Mouse (Mus musculus) c-Kit-positive CD71-positive TER-119-positive erythroid progenitor cells, embryonic 14.5 days (primary cell): ENCODE measurements around the gene Tcf7l2.
A peak's percentile ranks its signal among the peaks of the same experiment; 100 is the strongest.

ENCODE experiments used
- DNase-seq: peaks from one replicate; pipeline ENCODE4 v3.0.0-alpha.2; 2013; ENCODE audit warnings: low spot score

Tcf7l2 gene

DNA sequence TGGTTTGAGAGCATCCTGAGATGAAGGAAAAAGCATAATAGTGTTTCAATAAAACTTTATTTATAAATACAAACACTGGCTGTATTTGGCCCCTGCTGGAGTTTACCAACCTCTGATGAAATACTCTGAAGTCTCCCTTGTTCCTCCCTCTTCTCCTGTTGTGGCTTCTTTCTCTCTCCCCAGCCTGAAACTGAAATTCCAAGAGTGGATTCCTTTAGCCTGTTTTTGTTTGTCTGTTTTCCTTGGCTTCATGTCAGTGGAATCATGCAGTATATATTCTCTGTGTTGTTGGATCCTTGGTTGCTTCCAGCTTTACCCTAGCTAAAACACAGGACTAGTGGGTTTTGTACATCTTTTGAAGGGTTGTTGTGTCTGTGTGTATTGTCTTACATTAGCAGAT lies 16.5 kb downstream of the Tcf7l2 start:
- no peak for DNase-seq

- no peak for DNase-seq
Measured at GRCm38 (mm10) chr19:55759006-55759405, 17.4 kb downstream of the Tcf7l2 start.

- DNase-seq, result no peak
Measured at GRCm38 (mm10) chr19:55761086-55761485, 19.5 kb downstream of the Tcf7l2 start.

DNA sequence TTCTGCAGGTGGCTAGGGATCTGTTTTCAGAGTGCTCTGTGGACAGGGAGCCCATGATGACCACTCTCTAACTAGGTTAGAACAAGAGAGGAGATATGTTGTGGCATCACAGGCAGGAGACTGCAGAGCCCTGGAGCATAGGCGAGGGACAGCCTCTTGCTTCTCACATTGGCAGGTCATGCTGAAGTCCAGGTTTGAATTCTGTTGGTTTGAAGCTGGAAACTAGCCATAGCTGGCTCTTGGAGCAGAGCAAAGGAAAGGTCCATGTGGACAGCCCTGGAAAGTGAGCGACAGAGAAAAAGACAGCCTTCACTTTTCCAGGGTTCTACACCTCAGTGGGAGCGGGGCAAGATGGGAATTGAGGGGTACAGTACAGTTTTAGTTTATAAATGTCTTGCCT lies 20.6 kb downstream of the Tcf7l2 start:
- DNase-seq, result no peak

DNA sequence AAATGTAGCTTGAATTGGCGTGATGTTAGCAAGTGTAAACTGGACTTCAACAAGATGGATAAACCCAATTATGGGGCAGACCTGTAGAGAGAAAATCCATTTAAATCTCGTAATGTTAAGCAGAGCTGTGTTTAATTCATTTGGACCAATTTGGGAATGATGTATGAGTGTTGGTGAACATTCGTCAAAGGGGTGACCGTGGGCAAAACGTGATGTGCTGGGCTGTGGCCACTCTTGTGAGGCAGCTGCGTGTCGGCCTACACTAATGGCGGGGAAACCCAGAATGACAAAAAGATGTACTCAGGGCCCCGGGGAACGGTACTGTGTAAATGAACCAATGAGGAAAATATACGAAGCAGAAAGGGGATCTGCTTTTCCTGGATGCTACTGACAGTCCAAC lies 24.2 kb downstream of the Tcf7l2 start:
- no peak for DNase-seq

DNA sequence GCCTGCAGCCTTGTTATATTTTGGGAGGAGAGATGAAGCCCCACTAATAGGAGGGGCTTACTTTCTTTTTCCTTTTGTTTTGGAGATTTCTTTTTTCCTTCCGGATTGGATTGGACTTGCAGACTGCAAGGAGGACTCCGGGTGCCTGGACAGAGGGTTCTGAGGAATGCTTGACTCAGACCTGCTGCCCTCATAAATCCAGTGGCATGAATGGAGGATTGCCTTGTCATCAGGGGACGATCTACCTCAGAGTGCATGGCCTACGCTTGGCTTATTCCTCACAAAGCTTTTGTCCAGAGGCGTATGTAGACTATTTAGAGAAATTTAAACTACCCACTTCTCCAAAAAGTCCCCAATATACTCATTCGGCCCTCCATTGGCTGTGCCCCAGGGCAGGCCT lies 25.5 kb downstream of the Tcf7l2 start:
- no peak for DNase-seq

DNA sequence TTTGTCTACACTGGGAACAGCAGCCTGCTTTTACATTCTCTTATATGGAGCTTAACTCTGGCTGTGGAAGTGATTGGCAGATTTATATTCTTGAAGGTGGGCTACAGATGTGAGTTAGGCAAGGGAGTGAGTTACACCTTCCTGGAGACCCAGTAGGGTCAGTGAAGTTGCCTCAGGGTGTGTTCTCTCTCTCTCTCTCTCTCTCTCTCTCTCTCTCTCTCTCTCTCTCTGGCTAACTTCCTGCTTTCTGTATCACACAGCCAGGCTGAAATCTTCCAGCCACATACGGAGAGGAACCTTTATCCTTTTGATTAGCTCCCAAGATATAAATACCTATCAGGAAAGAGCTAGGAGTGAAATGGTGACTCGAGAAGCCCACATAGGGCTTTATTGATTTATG lies 26.0 kb downstream of the Tcf7l2 start:
- DNase-seq, result no peak

DNA sequence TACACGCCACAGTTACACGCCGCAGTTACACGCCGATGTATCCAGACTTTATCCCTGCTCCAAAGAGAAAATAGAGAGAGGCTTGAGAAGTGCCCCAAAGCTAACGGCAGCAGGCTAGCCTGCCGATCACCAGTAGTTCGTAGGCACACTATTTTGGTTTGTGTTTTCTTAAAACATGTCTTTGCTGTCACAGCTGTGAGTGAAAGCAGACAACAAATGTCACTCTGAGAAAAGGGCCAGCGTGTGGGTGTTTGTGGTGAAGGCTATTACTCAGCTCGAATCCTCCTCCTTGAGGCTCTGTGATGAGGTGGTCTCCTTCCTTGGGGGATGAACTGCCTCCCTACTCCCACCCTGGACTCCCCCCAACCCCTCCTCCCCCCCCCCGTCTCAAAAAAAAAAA lies 26.6 kb downstream of the Tcf7l2 start:
- DNase-seq, result no peak

DNA sequence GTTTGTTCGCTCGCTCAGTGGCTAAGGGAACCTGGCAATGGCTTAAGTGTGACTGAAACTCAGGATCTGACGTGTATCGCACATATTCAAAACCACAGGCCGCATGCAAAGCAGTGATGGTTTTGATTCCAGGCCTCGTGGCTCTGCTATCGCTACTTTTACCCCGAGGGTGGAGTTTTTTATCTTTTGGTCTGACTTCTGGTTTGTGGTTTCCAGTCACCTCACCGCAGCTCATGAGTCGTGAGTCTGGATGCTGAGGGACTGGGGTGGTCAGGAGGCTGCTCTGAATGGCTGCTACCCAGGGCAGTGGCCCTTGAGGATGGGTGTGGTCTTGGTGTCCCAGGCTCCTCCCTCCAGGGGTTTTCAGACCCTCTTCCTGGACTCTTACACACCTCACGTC lies 27.3 kb downstream of the Tcf7l2 start:
- DNase-seq, result no peak

GRCm38 (mm10) chr19:55774334-55774733 lies 32.7 kb downstream of the Tcf7l2 start:
- no peak for DNase-seq

DNA sequence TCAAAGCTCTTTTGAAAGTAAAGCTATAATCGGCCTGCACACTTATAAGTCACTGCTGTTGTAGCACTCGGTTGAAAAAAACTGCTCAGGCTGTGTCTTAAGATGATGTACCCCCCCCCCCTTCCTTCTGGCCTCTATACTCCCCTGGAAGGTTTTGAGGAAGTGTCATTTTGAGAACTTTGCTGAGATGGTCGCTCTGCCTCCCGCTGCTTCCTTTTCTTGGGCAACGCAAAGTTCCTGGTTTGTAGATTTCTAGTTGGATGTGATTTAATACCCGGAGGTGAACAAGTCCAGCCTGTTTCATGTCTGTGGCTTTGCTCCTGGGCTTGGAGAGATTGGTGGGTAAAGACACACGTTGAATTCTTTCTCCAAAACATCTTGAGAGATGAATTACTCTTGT lies 33.2 kb downstream of the Tcf7l2 start:
- DNase-seq, result no peak

DNA sequence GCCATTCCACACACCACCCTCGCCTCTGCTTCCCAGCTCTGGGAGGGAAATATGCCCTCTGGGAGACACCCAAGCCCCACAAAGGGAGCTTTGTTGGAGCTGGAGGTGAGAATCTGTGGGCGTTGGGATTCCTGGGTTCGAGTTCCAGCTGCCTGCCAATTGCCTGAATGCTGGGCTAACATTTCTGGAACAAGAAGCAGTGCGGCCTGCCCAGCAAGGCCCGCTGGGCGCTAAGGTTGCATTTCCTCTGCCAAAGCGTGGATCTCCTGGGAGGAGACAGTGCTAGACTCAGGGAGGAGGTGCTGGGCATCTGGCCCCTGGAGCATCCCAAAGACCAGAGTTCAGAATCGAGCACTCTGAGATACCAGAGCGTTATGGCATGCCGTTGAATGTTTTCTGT lies 38.3 kb downstream of the Tcf7l2 start:
- no peak for DNase-seq

- no peak for DNase-seq
Measured at GRCm38 (mm10) chr19:55781087-55781486, 39.5 kb downstream of the Tcf7l2 start.

DNA sequence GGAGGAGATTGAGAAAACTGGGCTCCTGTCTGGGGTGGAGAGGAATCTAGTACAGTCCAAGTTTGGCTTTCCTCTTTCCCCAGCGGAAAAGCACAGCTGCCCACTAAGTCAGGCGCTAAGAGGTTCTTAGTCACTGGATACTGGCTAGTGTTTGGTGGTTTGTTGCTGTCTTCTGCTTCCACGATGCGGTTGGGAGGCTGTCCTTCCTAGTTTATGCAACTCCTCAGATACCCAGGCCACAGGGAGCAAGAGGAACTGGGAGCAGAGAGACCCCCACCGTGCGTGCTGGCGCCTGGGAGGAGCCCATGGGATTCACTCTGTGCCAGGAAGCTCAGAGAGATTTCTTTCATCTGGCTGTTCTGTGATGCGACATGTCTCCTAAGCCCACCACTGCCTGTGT lies 40.1 kb downstream of the Tcf7l2 start:
- DNase-seq, result no peak

GRCm38 (mm10) chr19:55784796-55785418 lies 43.3 kb downstream of the Tcf7l2 start:
- DNase-seq, result no peak

GRCm38 (mm10) chr19:55787420-55787819 lies 45.8 kb downstream of the Tcf7l2 start:
- DNase-seq, result peak; percentile 6

GRCm38 (mm10) chr19:55788285-55788904 lies 46.8 kb downstream of the Tcf7l2 start:
- DNase-seq, result no peak

DNA sequence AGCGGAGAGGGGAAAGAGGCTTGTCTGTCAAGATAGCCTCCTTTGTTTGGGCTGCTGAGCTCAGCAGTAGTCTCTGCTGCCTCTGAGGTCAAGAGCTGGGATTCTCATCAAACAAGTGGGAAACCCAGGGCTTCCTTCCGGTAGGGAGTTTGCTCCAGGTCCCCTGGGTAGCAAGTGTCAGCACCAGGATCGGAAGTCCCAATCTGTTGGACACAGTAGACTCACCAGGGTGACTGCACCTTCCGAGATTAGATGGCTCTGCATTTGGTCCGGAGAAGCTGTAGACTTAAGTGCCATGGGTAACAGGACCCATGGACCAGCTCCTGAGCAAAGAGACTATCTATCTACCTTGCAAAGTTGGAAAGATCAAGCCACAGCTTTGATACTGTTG lies 47.3 kb downstream of the Tcf7l2 start:
- DNase-seq, result no peak

DNA sequence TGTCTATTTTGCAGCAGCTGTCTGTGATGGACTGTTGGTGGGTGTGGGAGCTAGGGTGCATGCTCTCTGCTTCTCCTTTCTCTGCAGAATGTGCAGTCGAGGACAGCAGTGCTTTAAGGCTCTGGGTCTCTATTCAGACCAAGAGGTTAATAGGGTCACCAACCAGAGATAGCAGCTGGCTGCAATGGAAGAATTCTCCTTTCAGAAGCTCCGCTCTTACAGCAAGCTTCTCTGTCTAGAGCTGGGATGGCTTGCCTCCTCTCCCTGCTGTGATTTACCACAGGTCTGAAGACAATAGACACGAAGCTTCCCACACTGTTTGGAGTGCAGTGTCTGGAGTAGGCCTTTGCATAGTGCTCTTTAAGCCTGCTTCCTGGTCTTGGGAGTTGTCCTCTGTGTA lies 48.2 kb downstream of the Tcf7l2 start:
- DNase-seq, result no peak

DNA sequence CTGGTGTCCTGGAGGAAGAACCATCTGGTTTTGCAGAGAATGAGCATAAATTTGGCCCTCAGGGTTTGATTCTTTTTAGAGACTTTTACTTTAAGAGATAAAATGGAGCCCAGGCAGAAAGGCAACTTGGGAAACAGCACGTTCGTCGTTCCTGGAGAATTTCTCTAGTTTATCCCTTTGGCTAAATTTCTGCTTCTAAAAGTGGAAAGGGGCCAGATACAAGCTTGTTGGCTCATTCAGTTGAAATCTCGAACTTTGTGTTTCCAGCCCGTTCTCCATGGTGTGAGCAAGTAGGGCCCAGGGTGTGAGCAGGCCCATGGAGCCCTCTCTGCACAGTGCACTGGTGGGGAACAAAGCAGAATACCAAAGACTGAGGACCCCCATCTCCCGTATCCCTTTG lies 49.7 kb downstream of the Tcf7l2 start:
- no peak for DNase-seq

GRCm38 (mm10) chr19:55791886-55792285 lies 50.3 kb downstream of the Tcf7l2 start:
- DNase-seq, result no peak

- DNase-seq, result no peak
Measured at GRCm38 (mm10) chr19:55792571-55792970, 51.0 kb downstream of the Tcf7l2 start.

DNA sequence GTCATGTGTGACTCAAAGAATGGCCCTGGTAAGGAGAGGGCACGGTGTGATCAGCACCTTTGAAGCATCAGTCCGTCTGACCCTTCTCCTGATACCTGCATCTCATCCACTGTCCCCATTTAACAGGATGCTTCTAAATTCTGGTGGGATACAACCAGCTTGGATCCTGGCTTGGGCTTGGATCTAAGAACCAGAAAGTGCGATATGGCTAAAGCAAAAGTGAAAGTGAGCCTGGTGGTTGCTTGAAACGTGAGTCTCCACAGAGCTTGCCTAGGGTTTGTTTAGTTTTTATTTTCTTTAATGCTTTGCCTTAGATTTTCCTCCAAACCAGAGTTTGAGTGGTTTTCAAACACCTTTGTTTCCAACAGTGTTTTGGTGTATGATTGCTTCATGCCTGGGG lies 51.4 kb downstream of the Tcf7l2 start:
- DNase-seq, result no peak

DNA sequence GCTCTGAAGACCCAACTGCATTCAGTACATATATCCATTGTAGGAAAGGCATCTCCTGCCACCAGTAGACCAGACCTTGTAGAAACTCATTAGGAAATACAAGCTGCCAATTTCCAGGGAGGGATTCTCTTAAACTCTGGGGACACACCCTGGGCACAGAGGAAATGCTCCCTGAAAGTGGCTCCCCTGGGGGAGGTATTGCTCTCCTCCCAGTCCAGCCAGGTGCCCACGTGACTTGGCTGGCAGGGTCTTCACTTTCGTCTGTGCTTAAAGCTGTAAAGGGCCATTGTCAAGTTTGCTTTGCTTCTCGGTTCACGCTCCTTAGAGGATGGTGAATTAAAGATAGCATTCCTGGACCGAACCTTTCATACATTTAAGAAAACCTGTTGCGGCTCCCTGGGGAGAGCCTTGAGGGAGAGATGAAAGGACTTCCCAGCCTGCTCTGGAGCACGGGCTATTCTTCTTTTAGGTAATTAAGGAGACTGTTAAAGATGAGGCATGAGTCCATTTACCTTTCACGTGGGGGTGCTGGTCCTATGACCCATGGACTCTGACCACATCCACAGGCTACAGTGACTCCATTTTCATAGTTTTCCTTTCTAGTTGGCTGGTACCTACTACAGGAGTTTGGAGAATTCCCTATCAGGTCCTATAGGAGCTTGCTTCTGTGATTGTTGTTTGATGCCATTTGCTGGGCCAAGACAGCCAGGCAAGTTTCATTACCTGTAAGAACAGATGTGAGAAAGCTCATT lies 52.8 kb downstream of the Tcf7l2 start:
- no peak for DNase-seq
